Mouse (Mus musculus) cortical plate, adult 2 months (tissue): ENCODE measurements around the gene Igfbpl1. TPM values are rescaled to one million over a fixed set of nuclear protein-coding genes. Genes with fewer than 3 reads are reported as not detected.

Source experiments
- H3K27ac ChIP-seq: fragments of 200-500 bp; 2 replicates; pipeline ENCODE4 v1.5.1; 2012; ENCODE audit warnings: low read length, control low read depth, inconsistent platforms; ENCODE audit not compliant: insufficient read depth
- H3K4me1 ChIP-seq: fragments of 200-500 bp; 2 replicates; pipeline ENCODE4 v1.6.1; 2011; ENCODE audit warnings: low read length; ENCODE audit not compliant: control insufficient read depth, insufficient read depth
- H3K4me3 ChIP-seq: fragments of 200-500 bp; 2 replicates; pipeline ENCODE4 v1.5.1; 2011; ENCODE audit warnings: mild to moderate bottlenecking, low read length, control low read depth; ENCODE audit not compliant: insufficient read depth
- CTCF ChIP-seq: fragments of 200-500 bp; IDR thresholded peaks from 2 replicates; pipeline ENCODE4 v1.5.1; 2011; ENCODE audit warnings: mild to moderate bottlenecking, control low read depth, low read length; ENCODE audit not compliant: insufficient read depth; ENCODE audit errors: extremely low read depth
- POLR2A ChIP-seq: fragments of 200-500 bp; IDR thresholded peaks from 2 replicates; pipeline ENCODE4 v1.6.1; 2011; ENCODE audit warnings: mild to moderate bottlenecking, low read length, control low read depth; ENCODE audit not compliant: insufficient read depth; ENCODE audit errors: extremely low read depth
- polyA plus RNA-seq: library from polyadenylated mRNA; depleted of rRNA; stranded (reverse); fragments of >200 nt; gene quantifications from 2 replicates; pipeline ENCODE4 v1.2.3, GENCODE M21; 2012; rRNA removed

The Igfbpl1 gene
- polyA plus RNA-seq, 1 experiment = 1.2 TPM

GRCm38 (mm10) chr4:45763288-45764140 is 63.2 kb downstream of the Igfbpl1 start:
- Histone ChIP-seq H3K4me1 (peaks cover 4% of the 10 kb centered on the region; the same call in 1 of the 2 replicates), H3K27ac (no peak overlapping the region), H3K4me3 (no peak overlapping the region)
- TF ChIP-seq CTCF = no peak
- TF ChIP-seq POLR2A = no peak

DNA sequence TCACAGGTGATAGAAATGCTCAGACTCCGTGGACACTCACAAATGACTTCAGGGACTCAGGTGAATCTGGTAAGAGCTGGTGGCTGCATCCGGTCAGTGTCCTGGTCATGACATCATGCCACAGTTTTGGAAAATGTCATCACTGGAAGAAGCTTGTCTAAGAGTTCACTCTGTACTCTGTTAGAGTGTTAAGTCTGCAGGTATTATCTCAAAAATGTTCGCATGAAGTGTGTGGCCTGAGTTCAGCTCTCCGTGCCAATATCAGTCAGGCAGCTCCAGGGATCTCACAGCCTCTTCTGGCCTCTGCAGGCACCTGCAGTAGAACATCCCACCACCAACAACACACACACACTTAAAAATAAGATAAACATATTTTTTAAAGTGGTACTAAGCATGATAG is 64.1 kb downstream of the Igfbpl1 start:
- TF ChIP-seq POLR2A = no peak
- no peak for TF ChIP-seq CTCF
- Histone ChIP-seq H3K27ac (no peak overlapping the region), H3K4me1 (peaks cover 4% of the 10 kb centered on the region; the same call in 1 of the 2 replicates), H3K4me3 (no peak overlapping the region)

Other genes starting within 250 kb of the Igfbpl1 start
- gene Aldh1b1, start 27.9 kb downstream of the Igfbpl1 start, polyA plus RNA-seq = 7.2 and 7.7 TPM in 2 replicates
- 0.02 TPM in 1 of 2 replicates, not detected in the other for gene Stra6l, start 21.7 kb upstream of the Igfbpl1 start, polyA plus RNA-seq
- gene Ccdc180, start 63.4 kb upstream of the Igfbpl1 start, polyA plus RNA-seq = 0.08 and 0.52 TPM in 2 replicates
- 28.9 and 29.5 TPM in 2 replicates for gene Tdrd7, start 138.4 kb upstream of the Igfbpl1 start, polyA plus RNA-seq
- 48.2 and 50.9 TPM in 2 replicates for gene Tmod1, start 212.0 kb upstream of the Igfbpl1 start, polyA plus RNA-seq